Mouse (Mus musculus) liver, adult 2 months (tissue): Measurements from ENCODE around the gene Ciao2a.

Source experiments
- CTCF ChIP-seq: fragments of 200-500 bp; IDR thresholded peaks from 2 replicates; pipeline ENCODE4 v1.5.1; 2011; ENCODE audit warnings: low read depth, low read length, control low read depth
- POLR2A ChIP-seq: fragments of 200-500 bp; IDR thresholded peaks from 2 replicates; pipeline ENCODE4 v1.6.1; 2011; ENCODE audit warnings: low read length, control low read depth; ENCODE audit not compliant: insufficient read depth; ENCODE audit errors: extremely low read depth

GRCm38 (mm10) chr9:66110611-66111379 is 15.6 kb upstream of the Ciao2a start:
- no peak for TF ChIP-seq CTCF
- no peak for TF ChIP-seq POLR2A
